Mouse (Mus musculus): ENCODE results near the gene Zfp775.

Gene Zfp775

DNA sequence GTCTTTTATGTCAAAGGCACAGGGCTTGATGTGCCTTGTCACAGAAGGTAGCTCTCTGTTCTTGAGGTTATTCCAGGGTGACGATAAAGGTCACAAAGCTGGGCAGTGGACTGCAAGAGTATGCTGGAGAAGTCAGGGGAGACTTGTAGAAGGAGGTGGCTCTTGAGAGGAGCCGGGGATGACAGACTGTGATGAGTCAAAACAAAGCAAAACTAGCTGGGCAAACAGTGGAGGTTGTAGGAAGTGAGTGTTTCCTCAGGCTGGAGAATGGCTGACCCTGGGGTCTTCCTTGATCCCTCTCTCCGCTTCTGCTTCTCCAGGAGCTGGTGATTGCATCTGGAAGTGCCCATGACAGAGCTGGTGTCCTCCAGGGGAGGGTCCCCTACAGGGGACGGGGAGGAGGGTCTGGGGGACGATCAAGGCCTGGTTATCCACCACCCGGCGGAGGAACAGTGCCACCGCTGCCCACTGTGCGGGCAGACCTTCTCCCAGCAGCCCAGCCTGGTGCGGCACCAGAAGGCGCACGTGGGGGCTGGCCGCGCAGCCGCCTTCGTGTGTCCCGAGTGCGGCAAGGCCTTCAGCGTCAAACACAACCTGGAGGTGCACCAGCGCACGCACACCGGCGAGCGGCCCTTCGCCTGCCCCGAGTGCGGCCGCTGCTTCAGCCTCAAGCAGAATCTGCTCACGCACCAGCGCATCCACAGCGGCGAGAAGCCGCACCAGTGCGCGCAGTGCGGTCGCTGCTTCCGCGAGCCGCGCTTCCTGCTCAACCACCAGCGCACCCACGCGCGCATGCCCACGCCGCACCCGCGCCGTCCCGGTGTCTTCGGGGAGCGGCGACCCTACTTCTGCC, 27.2 kb downstream of the Zfp775 start:
- DNase-seq, result no peak

DNA sequence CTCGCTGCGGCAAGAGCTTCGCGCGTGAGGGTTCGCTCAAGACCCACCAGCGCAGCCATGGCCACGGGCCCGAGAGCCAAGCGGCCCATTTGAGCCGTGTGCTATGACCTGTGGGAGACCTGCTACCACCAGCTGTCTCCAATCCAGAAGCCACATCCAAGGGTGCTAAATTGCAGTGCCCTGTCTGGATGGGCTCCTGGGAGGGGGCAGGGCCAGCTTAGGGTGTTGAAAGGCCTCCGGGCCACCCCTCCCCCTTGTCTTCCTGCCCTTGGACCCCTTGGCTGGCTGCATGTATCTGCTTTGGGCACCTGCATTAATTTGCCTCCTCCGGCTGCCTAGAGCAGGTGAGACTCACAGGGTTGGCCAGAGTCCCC, 27.8 kb downstream of the Zfp775 start:
- DNase-seq, result peak; percentile 79

DNA sequence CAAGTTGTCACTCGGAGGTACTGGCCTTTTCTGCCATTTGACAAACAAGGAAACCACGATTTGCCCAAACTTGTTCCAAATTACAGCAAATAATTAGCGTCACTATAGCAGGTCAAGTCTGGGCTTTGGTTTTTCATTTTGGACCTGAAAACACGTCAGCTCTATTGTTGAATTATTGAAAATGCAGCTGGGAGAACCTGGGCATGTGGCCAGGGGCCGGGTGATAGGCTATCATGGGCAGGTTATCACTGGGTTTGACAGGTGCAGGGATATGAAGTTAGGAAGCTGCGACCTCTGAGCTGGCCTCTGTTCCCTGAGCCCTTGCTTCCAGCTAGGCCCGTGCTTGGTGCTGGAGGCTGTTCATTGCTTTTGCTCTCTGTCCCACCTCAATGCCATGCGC, 29.0 kb downstream of the Zfp775 start:
- no peak for DNase-seq

DNA sequence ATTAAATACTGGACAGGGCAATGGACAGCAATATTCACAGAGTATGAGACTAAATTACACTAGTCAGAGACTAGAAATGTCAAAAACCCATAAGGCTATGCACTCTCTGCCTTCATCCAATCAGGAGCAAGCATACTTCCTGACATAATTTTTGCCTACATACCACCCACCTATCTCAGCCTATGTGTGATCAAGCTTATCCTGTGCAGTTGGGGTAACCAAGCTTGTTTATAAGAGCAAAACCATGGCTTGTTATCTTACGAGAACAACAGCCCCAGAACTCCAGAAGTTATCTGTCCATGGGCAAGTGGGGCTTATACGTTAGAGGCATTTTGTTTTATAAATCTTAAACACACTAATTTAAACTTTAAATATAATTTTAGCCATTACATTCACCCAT, 33.2 kb downstream of the Zfp775 start:
- DNase-seq, result no peak

DNA sequence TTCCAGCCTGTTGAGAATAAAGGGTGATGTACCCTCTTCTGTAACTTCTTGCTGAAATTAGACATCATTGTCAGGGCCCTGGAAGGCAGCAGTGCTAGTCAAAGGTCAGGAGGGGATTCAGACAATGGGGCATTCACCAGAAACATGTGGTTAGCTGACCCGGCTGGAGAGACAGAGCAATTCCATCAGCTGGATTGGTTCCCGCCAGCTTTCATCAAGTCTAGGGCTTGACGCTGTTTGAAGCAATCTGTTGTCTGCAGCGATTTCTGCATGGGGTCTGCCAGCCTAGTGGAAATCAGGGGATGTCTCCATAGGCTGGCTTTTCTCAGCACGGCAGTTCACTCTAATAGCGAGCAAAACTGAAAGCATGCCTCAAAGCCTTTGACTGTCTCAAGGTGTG, 34.7 kb downstream of the Zfp775 start:
- no peak for DNase-seq

DNA sequence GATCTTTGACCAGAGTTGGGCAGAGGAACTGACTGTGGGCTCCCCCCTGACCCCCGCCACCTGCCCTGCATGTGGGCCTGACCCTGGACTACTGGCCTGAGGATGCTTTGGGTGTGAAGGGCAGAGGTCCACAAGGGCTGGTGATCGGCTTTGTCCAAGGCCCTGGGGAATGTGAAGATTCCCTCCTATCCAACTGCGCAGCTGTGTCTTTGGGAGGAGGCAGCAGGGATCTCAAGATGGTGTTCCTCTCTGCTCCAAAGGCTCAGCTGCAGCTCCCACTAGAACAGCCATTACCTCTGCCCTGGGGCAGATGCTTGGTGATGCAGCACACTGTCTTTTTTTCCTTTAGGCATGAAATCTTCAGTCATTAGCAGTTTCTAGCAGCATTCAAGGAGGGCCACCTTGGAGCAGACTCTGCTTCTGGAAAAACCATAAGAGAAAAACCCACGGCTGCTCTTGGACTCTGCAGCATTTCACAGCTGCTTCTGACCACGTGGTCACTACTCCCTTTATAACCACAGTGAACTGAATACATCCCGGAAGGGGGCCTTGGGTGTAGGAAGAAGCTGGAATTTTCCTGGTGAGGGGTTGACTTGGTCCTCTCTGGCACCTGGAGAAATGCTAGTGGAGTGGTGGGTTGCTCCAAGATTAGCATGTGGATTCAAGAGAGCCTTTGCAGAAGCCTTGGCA, 36.1 kb downstream of the Zfp775 start:
- no peak for DNase-seq

DNA sequence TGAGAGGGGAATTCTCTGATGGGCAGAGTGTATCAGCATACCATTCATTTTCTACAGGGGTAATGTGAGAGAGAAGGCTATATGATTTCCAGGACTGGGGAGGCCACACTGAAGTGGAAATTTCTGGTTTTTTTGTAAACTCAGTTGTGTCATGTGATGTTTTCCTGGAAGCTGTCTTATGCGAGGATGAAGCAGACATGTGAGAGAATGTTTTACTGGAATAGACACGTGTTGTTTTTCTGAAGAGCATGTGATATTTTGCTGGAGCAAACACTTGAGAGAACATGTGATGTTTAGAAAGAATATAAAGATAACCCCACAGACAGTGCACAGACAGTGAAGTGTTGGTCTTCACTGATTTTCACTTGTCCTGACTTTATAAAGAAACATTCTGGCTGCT, 36.7 kb downstream of the Zfp775 start:
- DNase-seq, result peak; percentile 72

DNA sequence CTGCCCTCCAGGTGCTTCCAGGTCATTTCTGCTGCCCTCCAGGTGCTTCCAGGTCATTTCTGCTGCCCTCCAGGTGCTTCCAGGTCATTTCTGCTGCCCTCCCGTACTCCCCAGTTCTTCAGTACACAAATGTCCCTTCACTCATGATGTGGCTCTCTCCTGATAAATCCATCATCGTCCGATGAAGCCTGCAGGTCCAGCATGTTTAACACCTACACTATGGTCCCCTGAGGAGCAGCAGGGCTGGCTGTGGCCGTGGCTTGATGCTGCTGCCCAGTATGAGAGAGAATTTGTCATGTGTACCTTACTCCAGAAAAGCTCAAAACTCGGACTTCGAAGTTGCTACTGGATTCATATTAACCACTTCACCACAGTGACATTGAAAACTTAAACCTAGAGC, 39.5 kb downstream of the Zfp775 start:
- no peak for DNase-seq

DNA sequence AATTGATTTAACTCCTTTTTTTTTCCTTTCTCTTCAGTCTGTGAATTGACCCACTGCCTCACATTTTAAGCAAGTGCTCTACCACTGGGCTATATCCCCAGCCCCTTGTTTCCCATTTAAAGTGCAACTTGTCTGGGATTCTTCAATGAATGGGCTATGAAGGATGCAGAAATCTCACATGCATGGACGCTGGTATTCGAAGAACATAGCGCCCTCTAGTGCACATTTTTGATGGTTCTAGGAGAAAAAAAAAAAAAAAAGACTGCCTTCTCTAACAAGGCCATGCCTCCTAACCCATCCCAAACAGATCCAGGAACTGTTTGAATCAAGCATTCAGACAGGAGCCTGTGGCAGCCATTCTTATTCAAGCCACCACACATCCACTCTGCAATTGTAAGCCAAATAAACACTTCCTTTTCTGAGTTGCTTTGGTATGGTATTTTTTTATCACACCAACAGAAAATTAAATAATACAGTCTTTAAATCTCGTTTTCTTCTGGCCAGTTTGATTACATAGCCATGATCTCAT, 41.0 kb downstream of the Zfp775 start:
- peak; percentile 73 for DNase-seq

DNA sequence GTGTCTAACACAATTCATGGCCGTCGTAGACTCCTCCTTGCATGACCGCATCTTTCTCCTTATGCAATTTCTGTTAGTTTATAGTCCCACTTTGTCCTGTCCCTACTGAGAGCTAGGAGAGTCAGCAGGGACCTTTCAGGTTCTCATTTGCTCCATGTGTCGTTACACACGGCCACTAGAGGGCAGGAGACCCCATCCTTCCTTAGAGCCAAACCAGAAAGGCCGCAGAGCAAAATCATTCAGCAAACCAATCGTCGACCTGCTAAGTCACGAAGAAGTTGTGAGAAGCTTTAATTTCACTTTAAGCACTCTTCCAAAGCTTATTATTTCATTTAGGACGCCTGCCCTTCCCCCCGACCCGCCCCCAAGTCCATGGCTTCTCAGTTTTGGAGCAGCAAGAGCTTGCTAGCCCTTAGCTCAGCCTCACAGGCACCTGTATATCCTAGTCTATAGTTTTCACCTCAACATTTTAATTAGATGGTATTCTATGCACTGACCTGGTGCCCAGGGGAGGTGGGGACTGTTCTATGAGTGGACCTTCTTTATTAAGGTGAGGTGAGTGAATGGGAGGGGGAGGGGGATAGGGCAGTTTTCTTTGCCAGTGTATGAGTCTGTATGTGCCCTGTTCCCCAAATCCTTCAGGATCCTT, 43.9 kb downstream of the Zfp775 start:
- DNase-seq, result peak; percentile 85

DNA sequence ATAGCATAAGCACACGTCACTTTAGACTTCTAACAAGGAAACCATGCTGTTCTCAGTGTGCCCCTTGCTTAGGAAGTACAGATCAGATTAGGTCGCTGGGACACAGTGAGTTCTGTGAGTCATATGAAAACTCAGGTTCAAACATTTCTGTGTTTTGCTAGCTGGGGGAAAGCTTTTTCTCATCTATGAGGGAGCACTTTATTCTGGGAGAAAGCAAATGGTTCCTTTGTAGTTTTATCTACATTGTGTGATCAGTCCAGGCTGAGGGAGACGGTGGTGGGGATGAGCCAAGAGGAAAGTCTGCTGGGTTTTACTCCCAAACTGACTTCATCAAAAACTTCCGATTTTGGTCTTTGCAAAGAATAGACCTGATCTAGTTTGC, 44.4 kb downstream of the Zfp775 start:
- DNase-seq, result no peak

DNA sequence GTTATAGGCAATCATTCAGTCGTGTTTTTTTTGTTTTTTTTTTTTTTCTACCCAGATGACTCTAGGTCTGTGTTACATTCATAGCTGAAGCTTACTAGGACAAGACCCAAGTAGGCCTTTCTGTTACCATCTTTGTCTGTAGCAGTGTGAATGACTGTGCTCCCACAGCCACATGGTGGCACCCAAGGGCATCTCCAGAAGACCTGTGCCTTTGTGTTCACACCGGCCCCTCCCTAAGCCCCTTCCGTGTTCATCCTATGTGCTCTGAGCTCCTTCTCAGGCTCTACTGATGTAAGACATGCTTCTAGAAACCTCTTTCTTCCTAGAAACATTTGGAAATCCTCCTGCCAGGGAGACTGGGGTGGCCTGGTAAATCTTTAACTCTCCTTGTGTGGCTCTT, 45.1 kb downstream of the Zfp775 start, which contains the start of gene Gimap8:
Gimap8 (plus strand) TSS at position 240 of the 400 bp plus-strand sequence.
- peak; percentile 83 for DNase-seq

DNA sequence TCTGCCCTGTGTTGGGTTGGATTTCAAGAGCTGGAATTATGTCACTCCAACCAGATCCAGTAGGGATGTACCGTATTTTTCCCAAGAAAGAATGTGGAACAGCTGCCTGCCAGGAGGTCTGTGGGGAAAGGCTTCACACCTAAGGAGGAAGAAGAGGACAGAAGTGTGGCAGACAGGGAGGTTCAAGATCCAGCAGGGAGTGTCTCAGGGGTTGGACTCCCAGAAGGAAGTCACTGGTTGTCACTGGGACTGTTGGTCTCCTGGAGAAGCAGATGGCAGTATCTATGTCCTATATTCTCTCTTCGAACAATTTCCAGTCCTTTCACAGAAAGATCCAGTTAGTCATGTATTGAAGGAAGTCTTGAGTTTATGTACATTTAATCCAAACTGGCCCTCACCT, 45.7 kb downstream of the Zfp775 start:
- DNase-seq, result no peak

DNA sequence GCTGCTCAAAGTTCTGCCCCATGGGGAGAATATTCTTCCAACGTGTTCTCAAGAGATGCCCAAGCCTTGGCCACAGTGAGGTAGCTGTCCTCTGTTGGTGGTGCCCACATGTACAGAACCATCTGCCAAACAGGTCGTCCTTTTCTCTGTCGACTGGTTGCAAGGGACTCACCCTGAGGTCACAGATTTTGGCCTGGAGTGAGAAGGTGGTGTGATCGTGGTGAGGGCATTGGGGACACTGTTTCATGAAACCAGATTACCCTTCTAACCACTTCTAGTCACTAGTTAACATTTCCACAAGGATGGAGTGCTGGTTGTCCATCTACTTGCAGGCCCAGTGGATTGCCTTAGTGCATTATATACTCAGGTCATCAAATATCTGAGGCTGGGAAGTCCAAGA, 46.9 kb downstream of the Zfp775 start:
- DNase-seq, result peak; percentile 75

DNA sequence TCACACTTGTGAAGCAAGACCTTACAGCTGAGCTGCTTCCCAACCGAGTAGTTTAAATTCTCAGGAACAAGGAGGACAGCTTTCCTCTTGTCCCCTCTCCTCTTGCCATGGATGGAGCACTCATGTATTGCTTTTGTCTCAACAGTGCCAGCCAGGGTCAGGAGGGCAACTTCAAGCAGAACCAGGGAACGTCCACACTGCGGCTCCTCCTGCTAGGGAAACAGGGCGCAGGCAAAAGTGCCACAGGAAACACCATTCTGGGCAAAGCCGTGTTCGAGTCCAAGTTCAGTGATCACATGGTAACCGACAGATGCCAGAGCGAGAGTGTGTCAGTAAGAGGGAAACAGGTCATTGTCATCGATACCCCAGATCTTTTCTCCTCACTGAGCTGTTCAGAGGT, 48.2 kb downstream of the Zfp775 start:
- no peak for DNase-seq

DNA sequence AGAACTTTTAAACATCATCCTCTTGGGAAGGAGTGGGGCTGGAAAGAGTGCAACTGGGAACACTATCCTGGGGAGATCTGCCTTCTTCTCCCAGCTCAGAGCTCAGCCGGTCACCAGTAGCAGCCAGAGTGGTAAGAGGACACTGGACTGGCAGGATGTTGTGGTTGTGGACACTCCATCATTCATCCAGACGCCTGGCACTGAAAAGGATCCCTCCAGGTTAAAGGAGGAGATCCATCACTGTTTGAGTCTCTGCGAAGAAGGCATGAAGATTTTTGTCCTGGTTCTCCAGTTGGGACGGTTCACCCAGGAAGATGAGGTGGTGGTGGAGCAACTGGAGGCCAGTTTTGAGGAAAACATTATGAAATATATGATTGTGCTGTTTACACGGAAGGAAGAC, 56.9 kb downstream of the Zfp775 start:
- DNase-seq, result no peak

DNA sequence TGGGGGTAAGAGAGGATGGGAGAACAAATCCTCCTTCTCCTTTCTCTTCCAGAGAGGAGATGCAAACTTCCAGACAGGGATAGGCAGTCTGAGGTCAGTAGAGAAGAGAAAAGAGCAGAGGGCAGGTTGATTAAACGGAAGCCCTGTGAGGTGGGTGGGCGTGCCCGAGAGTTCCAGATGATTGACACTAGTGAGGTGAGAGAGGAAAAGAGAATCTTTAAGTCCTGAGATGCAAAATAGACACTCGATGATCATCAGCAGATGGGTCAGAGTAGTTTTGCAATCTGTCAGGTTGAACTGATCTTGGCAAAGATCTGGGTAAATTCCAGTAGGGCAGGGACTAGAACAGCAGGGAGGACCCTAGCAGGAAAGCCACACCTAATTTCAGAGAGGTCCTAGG, 62.9 kb downstream of the Zfp775 start:
- no peak for DNase-seq

DNA sequence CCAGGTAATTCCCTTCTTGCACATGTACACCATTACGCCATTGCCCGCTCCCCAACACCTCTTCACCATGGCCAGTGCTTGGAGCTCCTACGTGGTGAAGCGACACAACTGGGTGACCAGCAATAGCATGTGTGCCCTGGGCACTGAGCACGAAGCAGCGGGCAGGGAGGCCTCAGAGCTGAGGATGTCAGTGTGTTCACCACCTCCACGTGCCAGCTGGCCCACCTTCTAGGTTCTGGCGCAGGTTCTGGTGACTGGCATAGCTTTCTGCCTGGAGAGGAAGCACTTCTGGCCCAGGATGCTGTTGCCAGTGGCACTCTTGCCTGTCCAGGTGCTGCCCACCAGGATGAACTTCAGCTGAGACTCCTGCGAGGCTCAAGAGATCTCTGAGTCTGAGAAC, 63.6 kb downstream of the Zfp775 start:
- DNase-seq, result no peak

DNA sequence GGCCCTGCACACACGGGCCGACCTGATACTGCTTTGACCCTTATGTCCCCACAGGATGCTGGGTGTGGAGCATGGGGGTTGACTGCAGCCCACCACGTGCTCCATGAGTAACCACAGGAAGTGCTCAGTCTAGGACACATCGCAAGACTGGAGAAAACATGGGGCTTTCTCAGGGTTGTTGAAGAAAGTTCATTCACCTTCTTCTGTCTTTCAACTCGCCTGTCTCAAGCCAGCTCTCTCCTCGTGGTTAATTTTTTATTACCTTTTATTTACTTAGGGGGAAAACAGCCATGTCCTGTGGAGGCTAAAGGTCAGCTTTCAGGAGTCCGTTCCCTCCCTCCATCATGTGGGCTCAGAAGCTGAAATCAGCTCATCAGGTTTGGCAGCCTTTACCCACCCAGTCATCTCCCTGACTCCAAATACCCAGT, 64.3 kb downstream of the Zfp775 start:
- peak; percentile 85 for DNase-seq

DNA sequence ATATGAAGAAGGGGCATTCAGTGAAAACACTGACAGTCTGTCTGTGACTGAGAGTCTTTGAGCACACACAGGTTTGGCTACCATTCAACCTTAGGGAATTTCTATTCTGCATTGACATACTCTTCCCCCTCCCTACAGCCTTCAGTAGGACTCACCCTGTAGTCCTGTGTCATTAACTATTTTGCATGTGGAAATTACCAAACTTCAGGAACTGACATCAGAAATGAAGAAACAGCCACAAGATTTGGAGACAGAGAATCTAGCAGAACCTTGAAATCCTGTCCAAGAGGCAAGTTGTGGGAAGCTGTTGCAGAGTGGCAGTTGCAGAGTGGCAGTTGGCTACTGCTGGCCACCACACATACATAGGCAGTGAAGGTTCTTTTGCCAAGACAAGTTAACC, 66.2 kb downstream of the Zfp775 start:
- DNase-seq, result no peak

DNA sequence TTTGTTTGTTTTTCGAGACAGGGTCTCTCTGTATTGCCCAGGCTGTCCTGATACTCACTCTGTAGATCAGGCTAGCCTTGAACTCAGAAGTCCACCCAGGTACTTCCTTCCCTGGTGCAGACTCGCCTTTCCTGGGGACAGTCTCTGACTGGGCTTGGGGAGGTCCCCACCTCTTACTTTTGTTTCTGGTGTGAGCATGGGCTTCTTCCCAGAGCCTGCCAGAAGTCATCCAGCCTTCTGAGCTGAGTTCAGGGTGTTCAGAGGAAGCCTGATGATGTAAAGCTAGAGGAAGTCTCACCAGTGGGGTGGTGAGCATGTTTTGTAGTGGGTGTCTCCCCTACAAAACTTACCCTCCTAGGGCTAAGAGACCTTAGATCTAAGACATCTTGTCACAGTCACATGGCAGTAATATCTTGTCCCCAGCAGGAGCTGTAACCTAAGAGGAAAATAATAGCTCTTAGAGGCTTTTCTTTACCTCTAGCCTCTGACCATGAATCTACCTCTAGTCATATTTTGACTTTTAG, 67.6 kb downstream of the Zfp775 start:
- DNase-seq, result no peak
